Mouse (Mus musculus) neural tube, embryonic 11.5 days (tissue): ENCODE measurements around the gene Gpbp1. TPM values are rescaled to one million over a fixed set of nuclear protein-coding genes. Genes with fewer than 3 reads are reported as not detected.

Source experiments
- ATAC-seq: fragments of 200-750 bp; cut with Nextera tagmentation; 2 replicates; pipeline ENCODE4 v1.8.0; 2017; ENCODE audit warnings: moderate number of reproducible peaks, mild to moderate bottlenecking, moderate TSS enrichment, moderate library complexity; ENCODE audit not compliant: insufficient read depth, low FRiP score, low TSS enrichment
- DNase-seq: peaks from one replicate; pipeline ENCODE4 v3.0.0-alpha.2; 2015; ENCODE audit warnings: low spot score
- H3K27ac ChIP-seq: fragments of 300-500 bp; sonication (generic); 2 replicates; pipeline ENCODE4 v1.5.1; 2014; ENCODE audit warnings: low read depth, mild to moderate bottlenecking, low read length
- H3K27me3 ChIP-seq: fragments of 300-500 bp; sonication (generic); 2 replicates; pipeline ENCODE4 v1.6.1; 2014; ENCODE audit warnings: mild to moderate bottlenecking, low read length, mixed read lengths; ENCODE audit not compliant: control insufficient read depth, insufficient read depth
- H3K36me3 ChIP-seq: fragments of 300-500 bp; sonication (generic); 2 replicates; pipeline ENCODE4 v1.6.1; 2014; ENCODE audit warnings: mild to moderate bottlenecking, low read length, moderate library complexity, mixed read lengths; ENCODE audit not compliant: control insufficient read depth, insufficient read depth
- H3K4me1 ChIP-seq: fragments of 300-500 bp; sonication (generic); 2 replicates; pipeline ENCODE4 v1.6.1; 2014; ENCODE audit warnings: low read length, mixed read lengths; ENCODE audit not compliant: control insufficient read depth, insufficient read depth
- H3K4me2 ChIP-seq: fragments of 300-500 bp; sonication (generic); 2 replicates; pipeline ENCODE4 v1.6.1; 2014; ENCODE audit warnings: low read depth, mild to moderate bottlenecking, moderate library complexity
- H3K4me3 ChIP-seq: fragments of 300-500 bp; sonication (generic); 2 replicates; pipeline ENCODE4 v1.5.1; 2014; ENCODE audit warnings: low read depth, low read length
- H3K9ac ChIP-seq: fragments of 300-500 bp; sonication (generic); 2 replicates; pipeline ENCODE4 v1.6.1; 2014; ENCODE audit warnings: mild to moderate bottlenecking, low read length
- H3K9me3 ChIP-seq: fragments of 300-500 bp; sonication (generic); 2 replicates; pipeline ENCODE4 v1.6.1; 2016; ENCODE audit warnings: low read length; ENCODE audit not compliant: control insufficient read depth
- WGBS: fragments of 180-500 bp; shearing (Covaris S2); extraction: QIAGEN DNeasy Blood & Tissue Kit; methylation state at CpG from one replicate; pipeline ENCODE4 v1.1.7; 2014; 5-methylcytosine and 5-hydroxymethylcytosine counted together
- polyA plus RNA-seq: library from polyadenylated mRNA; unstranded; fragments of >200 nt; fragmentation: Nextera tagmentation; extraction: Ambion mirVana; gene quantifications from 2 replicates; pipeline ENCODE4 v1.2.1, GENCODE M21; 2014

The Gpbp1 gene
- polyA plus RNA-seq, 1 experiment from 2014 or later = 129 TPM

- ATAC-seq = no peak
- H3K9me3 ChIP-seq = no peaks in the 10 kb centered on the region
- no peak for DNase-seq
Observed at GRCm38 (mm10) chr13:111394341-111394740, 95.6 kb downstream of the Gpbp1 start.

GRCm38 (mm10) chr13:111393426-111393825, 96.5 kb downstream of the Gpbp1 start:
- H3K9me3 ChIP-seq = no peaks in the 10 kb centered on the region
- no peaks in the 10 kb centered on the region for H3K27me3 ChIP-seq
- no peak overlapping the region for H3K4me2 ChIP-seq
- H3K27ac ChIP-seq = no peak overlapping the region
- 70% methylated on average over 6 of the region's 6 CpGs for WGBS
- no peak for DNase-seq
- H3K36me3 ChIP-seq = no peaks in the 10 kb centered on the region
- H3K4me3 ChIP-seq = no peak overlapping the region
- H3K9ac ChIP-seq = no peak overlapping the region
- ATAC-seq = no peak
- no peaks in the 10 kb centered on the region for H3K4me1 ChIP-seq

More at GRCm38 (mm10) chr13:111394341-111394740, 95.6 kb downstream of the Gpbp1 start:
- Histone ChIP-seq H3K36me3 (no peaks in the 10 kb centered on the region), H3K27me3 (no peaks in the 10 kb centered on the region), H3K27ac (no peak overlapping the region), H3K4me2 (no peak overlapping the region), H3K4me1 (no peaks in the 10 kb centered on the region), H3K4me3 (no peak overlapping the region), H3K9ac (no peak overlapping the region)
- 80% methylated on average over 8 of the region's 8 CpGs for WGBS

DNA sequence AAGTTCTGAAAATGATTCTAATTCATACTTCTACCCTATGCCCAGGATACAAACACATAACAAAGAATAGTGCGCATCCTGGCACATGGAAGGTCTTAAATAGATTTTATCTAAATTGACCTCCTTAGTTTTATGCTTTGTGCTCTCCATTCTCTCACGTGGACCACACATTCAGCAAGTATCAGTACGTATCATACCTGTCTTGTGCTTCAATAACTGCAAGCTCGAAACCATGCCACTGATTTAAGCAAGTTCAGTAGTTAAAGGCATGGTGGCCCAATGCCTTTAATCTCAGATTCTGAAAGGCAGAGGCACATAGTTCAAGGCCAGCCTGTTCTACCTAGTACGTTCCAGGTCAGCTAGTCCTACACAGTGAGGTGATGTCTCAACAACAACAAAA, 98.5 kb downstream of the Gpbp1 start:
- Histone ChIP-seq H3K4me1 (no peaks in the 10 kb centered on the region), H3K36me3 (no peaks in the 10 kb centered on the region), H3K4me2 (no peak overlapping the region), H3K27me3 (no peaks in the 10 kb centered on the region), H3K4me3 (no peak overlapping the region), H3K27ac (no peak overlapping the region), H3K9me3 (no peaks in the 10 kb centered on the region), H3K9ac (no peak overlapping the region)
- 91% methylated on average over 5 of the region's 5 CpGs for WGBS
- DNase-seq (no peak), ATAC-seq (no peak)

DNA sequence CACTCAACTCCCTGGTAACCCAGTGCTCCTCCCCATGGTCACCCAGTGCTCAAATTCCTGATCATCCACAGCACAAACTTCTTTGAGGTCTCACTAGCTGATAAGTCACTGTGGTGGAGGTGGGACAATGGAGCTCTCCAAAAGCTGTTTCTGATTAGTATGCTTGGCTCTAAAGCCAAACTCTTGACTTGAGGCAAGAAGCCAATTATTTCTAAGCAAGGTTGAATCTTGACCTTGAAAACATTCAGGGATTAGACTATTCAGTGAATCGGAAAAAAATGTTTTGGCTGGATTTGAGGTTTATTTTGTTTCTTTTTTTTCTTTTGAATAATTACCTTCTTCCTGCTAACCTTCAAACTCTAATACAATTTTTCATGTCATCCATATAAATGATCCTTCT, 98.9 kb downstream of the Gpbp1 start:
- no peak overlapping the region for H3K9ac ChIP-seq
- H3K4me1 ChIP-seq = no peaks in the 10 kb centered on the region
- no peak overlapping the region for H3K27ac ChIP-seq
- H3K4me3 ChIP-seq = no peak overlapping the region
- DNase-seq (no peak), ATAC-seq (no peak)
- H3K4me2 ChIP-seq = no peak overlapping the region
- no peaks in the 10 kb centered on the region for H3K36me3 ChIP-seq
- no peaks in the 10 kb centered on the region for H3K27me3 ChIP-seq
- WGBS = 82% methylated on average over 1 of the region's 1 CpGs
- no peaks in the 10 kb centered on the region for H3K9me3 ChIP-seq

GRCm38 (mm10) chr13:111384011-111384985, 105.6 kb downstream of the Gpbp1 start:
- no peak overlapping the region for H3K9ac ChIP-seq
- no peaks in the 10 kb centered on the region for H3K27me3 ChIP-seq
- H3K36me3 ChIP-seq = no peaks in the 10 kb centered on the region
- no peaks in the 10 kb centered on the region for H3K4me1 ChIP-seq
- H3K4me3 ChIP-seq = no peak overlapping the region
- no peak for ATAC-seq
- DNase-seq = no peak
- H3K4me2 ChIP-seq = no peak overlapping the region
- no peaks in the 10 kb centered on the region for H3K9me3 ChIP-seq
- WGBS = 91% methylated on average over 12 of the region's 12 CpGs
- no peak overlapping the region for H3K27ac ChIP-seq

Other genes with a start within 250 kb of the Gpbp1 start
- gene Actbl2, start 235.1 kb downstream of the Gpbp1 start, polyA plus RNA-seq = not detected in 2 replicates
- not detected in 2 replicates for gene Gm49496, start 59.8 kb upstream of the Gpbp1 start, polyA plus RNA-seq
- gene Gm10198, start 102.7 kb upstream of the Gpbp1 start, polyA plus RNA-seq = not detected in 2 replicates
- gene Mier3, start 190.9 kb upstream of the Gpbp1 start, polyA plus RNA-seq = 24.9 and 26.8 TPM in 2 replicates